Mouse (Mus musculus) c-Kit-negative CD71-positive TER-119-positive erythroid progenitor cells, embryonic 14.5 days (primary cell): ENCODE results near the gene Dlg1.

Experiments
- DNase-seq: peaks from one replicate; pipeline ENCODE4 v3.0.0-alpha.2; 2013; ENCODE audit warnings: low read depth, low spot score

Gene Dlg1

GRCm38 (mm10) chr16:31837362-31837761 lies 174.1 kb downstream of the Dlg1 start:
- no peak for DNase-seq

DNA sequence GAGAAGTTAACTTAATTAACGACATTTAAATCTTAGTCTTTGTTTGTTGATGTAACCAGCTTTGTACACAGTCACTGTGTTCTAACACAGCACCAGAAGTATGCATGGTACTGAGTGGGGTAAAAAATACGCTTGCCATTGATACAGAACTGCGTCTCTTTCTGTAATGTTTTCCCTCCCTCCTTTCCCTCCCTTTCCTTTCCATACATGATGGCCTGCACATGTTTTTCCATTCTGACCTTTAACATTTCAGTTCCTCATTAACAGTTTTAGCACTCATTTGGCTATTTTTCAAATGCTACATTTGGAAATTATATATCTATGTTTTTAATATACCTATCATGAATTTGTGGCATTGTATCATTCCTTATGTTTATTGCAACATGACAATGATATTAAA lies 181.0 kb downstream of the Dlg1 start:
- no peak for DNase-seq

GRCm38 (mm10) chr16:31846763-31847162 lies 183.5 kb downstream of the Dlg1 start:
- no peak for DNase-seq

DNA sequence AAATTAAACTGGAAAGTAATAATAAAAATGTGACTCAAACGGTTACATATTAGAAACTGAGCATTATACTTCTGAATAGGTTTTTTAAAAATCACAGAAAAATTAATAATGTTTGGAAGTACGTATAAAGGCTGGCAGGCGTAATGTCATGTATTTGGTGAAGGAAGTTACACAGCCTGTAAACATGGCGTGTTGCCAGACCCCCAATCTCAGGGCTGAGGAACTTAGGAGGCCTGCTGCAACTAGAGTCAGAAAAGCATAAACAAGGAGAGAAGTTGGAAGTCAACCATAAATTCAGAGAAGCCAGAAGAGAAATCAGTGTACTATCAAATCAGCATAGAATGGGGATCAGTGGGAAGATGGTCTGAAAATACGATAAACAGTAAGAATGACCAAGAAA lies 200.7 kb downstream of the Dlg1 start:
- DNase-seq = no peak

GRCm38 (mm10) chr16:31865242-31865641 lies 202.0 kb downstream of the Dlg1 start:
- DNase-seq = no peak

DNA sequence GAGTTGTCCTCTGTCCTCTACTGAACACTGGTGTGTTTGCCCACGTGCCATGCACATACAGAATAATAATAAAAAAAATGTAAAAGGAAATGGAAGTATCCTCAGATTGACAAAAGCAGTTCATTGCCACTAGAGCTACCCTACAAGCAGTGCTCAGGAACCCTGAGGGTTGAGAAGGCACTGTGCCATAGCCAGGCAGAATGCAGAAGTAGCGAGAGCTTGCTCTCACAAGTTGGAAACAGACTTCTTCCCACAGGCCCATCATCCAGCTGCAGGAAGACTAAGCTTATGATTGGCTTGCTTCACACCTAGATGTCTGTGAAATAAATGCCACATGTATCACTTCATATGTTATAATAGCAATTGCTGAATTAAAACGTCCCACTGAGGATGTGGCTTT lies 203.7 kb downstream of the Dlg1 start:
- no peak for DNase-seq

DNA sequence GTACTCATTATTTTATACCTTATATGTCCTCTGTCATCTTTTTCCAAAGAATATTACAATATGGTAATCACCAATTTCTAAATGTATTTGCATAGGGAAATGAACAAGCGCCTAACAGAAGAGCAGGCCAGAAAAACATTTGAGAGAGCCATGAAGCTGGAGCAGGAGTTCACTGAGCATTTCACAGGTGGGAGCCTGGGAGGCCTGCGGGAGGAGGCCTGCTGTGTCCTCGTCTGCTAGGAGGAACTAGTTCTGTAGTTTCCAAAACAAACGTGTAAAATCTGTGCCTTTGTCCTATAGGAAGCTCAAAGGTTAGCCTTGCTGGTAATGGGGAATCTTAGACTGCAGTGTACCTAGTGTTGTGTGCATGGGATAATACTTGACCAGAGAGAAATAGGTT lies 204.5 kb downstream of the Dlg1 start:
- no peak for DNase-seq

GRCm38 (mm10) chr16:31873721-31874120 lies 210.5 kb downstream of the Dlg1 start:
- no peak for DNase-seq

DNA sequence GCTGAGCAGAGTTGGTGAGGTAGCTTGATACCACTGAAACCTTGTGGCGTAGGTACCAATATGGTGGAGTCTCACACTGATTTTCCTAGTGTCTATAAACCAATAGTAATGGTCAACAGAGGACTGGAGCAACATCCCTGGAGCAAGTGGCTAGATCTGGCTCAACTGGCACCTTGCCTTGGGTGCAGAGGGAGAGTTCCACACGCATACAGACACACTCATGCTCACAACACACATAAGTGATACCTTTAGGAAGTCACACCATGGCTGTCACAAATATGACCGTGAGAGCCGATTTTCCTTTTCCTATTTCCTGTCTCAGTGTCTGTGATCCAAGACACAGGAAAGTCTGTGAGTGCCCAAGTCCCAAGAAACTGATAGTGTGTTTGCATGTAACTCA lies 212.1 kb downstream of the Dlg1 start:
- DNase-seq = no peak

GRCm38 (mm10) chr16:31876386-31876785 lies 213.1 kb downstream of the Dlg1 start:
- DNase-seq = no peak

DNA sequence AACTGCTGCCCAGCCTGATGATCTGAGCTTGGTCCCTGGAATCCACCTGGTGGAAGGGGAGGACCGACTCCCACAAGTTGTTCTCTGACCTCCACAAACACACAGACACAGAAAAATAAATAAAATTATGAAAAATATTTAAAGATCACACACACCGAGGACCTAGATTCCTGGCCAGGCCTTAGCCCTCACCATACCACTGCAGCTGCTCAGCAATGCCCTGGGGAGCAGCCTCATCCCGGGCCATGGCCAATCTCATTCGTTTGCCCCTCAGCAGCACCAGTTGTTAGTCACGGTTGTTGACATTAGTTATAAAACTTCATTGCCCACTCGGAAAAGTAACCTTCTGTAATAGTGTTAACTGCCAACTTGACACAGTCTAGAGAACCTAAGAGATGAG lies 214.8 kb downstream of the Dlg1 start:
- DNase-seq = no peak

DNA sequence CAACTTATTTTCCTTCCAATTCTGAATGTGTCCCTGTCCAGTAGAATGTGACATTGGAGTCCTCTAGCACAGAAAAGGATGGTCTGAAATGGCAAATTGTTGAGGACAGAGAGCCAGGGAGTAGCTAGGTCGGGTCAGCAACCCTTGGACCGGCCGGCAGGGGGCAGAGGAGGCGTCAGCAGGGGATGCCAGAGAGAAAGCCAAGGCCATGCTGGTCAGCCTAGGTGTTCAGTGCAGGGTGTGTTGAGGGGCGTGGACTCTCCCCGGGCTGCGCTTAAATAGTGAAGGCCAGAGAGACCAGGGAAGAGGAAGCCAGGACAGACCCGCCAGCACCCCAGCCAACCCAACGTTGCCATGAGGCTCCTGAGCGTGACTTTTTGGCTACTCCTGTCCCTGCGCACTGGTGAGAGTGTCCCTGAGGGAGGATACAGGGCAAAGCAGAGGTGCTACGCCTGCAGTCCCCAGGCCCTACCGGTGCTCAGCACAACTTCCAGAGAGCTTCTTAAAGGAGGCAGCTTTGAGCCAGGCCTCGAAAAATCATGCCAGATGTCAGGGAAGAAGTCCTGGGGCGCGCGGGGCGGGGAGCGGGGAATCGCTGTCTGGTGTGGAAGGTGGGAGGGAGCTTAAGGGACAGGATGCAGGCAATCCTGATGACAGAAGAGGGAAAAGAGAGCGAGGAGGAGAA lies 215.5 kb downstream of the Dlg1 start, which contains the start of gene Meltf:
Gene Meltf (plus strand): TSS at position 238 of the 685 bp plus-strand sequence.
- no peak for DNase-seq

DNA sequence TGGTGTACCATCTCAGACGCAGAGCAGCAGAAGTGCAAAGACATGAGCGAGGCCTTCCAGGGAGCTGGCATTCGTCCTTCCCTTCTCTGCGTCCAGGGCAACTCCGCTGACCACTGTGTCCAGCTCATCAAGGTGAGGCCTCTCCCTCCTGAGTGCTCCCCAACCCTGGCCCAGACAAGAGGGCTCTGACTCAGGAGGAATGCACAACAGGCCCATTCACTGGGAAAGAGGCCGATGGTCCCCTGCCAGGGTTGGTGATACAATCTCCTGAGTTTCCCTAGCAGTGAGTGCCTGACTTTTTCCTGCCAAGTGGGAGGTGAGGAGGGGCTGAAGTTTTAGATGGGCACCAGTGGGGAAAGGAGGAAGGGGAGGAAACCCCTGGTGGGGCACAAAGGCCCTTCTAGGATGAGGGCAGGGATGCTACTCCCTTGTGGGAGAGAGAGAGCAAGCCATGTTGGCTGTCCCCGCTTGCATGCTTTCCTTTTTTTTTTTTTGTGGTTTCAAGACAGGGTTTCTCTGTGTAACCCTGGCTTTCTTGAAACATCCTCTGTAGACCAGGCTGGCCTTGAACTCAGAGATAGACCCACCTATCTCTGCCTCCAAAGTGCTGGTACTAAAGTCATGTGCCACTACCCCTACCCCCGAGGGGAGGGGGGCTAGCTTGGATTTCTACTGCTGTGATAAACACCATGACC lies 217.1 kb downstream of the Dlg1 start:
- DNase-seq = no peak

DNA sequence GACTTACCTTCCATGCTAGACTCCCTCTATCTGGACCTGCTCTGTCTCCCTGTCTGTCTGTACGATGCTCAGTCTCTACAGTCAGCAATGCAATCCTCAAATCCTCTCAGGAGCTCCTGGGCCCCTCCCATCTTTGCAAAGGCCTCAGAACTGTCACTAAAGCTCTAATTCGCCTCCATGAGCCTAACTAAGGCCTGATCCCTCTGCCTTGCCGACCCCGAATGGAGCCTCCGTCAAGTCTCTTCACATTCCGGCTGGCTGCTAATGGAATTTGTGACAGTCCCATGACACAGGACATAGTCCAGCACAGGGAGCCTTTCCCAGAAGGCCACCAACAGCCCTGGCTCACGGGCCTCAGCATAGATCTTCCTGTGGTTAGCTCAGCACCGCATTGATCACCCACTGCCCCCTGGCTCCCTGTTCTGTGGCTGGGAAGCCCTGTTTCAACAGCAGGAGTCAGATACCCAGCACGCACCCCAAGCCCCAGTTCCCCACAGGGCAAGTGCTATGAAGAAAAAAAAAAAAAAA lies 219.2 kb downstream of the Dlg1 start:
- DNase-seq = no peak

GRCm38 (mm10) chr16:31883302-31883701 lies 220.1 kb downstream of the Dlg1 start:
- DNase-seq = no peak

- DNase-seq = no peak
Measured at GRCm38 (mm10) chr16:31883902-31884301, 220.7 kb downstream of the Dlg1 start.

DNA sequence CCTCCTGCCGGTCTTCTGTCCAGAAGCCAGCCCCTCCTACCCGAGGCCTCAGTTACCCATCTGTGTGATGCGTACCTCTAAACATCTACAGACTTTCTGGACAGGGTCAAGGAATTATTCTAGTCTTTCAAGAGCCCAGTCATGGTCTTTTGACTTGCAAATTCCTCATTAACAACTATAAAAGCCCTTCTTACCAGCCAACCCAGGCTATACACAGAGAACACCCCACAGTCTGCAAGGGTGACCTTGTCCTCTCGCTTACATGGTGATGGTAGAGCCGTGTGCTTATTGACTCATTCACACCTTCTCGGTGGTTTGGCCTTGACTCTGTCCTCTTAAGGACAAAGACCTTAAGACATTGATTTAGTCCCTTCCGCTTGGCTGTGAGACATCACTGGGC lies 227.7 kb downstream of the Dlg1 start:
- DNase-seq = no peak

GRCm38 (mm10) chr16:31893396-31894141 lies 230.3 kb downstream of the Dlg1 start:
- DNase-seq = no peak

GRCm38 (mm10) chr16:31896971-31897774 lies 233.9 kb downstream of the Dlg1 start:
- no peak for DNase-seq

DNA sequence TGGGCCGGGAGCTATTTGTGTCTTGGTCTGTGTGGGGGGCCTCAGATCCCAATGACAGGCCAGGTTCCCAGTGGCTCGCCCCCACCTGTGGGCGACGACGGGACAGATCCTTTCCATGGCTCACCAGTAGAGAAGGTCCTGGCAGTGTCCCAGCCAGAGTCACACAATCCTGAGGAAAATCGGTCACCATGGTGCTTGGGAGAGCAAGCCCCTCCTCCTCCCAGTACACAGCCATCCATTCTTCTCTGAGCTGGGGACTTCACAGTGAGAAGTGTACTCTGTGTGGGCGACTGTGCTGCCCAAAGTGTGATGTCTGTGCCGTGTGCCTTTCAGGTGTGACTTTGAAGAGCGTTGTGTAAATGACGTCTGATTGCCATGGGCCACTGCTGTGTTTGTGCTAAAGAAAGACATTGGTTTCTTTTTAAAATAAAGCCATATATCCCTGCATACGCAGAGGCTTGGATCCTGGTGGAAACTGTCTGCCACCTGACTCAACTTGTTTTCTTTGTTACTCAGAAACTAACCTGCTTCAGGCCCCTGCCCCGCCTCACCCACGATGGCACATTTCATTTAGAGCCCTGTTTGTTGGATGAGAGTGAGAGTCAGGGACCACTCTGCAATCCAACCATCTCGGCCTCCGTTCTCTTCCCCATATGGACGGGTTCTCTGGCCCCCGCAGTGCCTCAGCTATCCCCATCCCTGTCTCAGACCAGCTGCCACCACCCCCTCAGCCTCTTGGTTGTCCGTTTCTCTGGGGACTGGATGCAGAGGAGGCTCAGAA lies 235.5 kb downstream of the Dlg1 start:
- no peak for DNase-seq

- no peak for DNase-seq
Measured at GRCm38 (mm10) chr16:31901886-31902285, 238.6 kb downstream of the Dlg1 start.
